Mouse (Mus musculus) adipocyte (in vitro differentiated cells): ENCODE data around the gene 2410137M14Rik.

ENCODE experiments used
- DNase-seq: peaks from one replicate; pipeline ENCODE4 v3.0.0-alpha.2; 2016; ENCODE audit warnings: low spot score

The 2410137M14Rik gene

GRCm38 (mm10) chr17:36948286-36948685 lies 32.8 kb downstream of the 2410137M14Rik start:
- no peak for DNase-seq

GRCm38 (mm10) chr17:36947051-36947819 lies 33.8 kb downstream of the 2410137M14Rik start:
- no peak for DNase-seq

GRCm38 (mm10) chr17:36944121-36944775 lies 36.8 kb downstream of the 2410137M14Rik start:
- no peak for DNase-seq

GRCm38 (mm10) chr17:36943691-36944090 lies 37.3 kb downstream of the 2410137M14Rik start:
- DNase-seq = no peak

GRCm38 (mm10) chr17:36942791-36943471 lies 38.1 kb downstream of the 2410137M14Rik start, which contains the start of gene Rnf39:
Gene Rnf39 (plus strand): TSS chr17:36942918.
- no peak for DNase-seq

GRCm38 (mm10) chr17:36942391-36942790 lies 38.6 kb downstream of the 2410137M14Rik start:
- DNase-seq = no peak

GRCm38 (mm10) chr17:36938056-36938455 lies 43.0 kb downstream of the 2410137M14Rik start:
- DNase-seq = peak; percentile 34

GRCm38 (mm10) chr17:36931806-36932205 lies 49.2 kb downstream of the 2410137M14Rik start:
- DNase-seq = peak; percentile 46

- DNase-seq = no peak
These were observed 49.9 kb downstream of the 2410137M14Rik start for GRCm38 (mm10) chr17:36931130-36931529.

- no peak for DNase-seq
These were observed 50.8 kb downstream of the 2410137M14Rik start for GRCm38 (mm10) chr17:36930233-36930632.

- no peak for DNase-seq
These were observed 51.7 kb downstream of the 2410137M14Rik start for GRCm38 (mm10) chr17:36929236-36929932.
